Mouse (Mus musculus): ENCODE results near the gene Mta1. TPM values are rescaled to one million over a fixed set of nuclear protein-coding genes. Genes with fewer than 3 reads are reported as not detected.

Mta1 gene
- polyA plus RNA-seq, 1 experiment from 2014 or later: 4.9 TPM

DNA sequence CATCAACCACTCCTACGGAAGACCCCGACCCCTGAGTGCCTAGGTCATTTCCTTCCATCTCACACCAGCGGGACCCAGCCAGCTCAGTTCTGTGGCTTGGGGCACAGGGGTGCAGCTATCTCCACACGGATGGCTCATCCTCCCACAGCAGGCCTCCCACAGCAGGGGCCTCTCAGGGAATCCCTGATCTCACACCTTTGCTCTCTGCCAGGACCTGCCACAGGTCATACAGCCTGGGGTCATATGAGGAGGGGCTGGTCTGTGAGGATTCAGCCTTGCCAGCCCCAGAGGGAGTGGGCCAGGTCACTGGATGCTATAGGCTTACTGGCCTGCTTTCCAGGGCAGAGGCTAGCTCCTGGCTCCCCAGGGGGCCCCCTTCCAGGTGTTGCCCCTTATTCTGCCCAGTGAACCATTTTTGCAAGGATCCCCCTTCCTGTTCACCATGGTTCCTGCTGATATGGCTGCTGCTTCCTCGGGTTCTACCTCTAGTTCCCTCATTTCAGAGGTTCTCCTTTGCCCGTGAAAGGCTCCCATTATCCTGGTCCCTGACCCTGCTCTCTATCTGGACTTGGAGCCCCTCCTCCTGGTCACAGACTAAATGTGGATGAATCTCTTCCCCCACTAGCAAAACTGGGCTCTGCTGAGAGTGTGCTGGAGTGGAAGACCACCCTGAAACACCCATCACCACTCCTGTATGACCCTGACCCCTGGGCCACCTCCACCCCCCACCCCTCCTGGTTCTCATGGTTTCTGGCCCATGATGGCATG lies 1.6 kb downstream of the Mta1 start:
- peak overlapping the region; percentile 80; the same call in 1 of the 2 replicates for H3K4me3 ChIP-seq (ENCODE audit: low read depth, low read length)
- 26% methylated on average over 6 of the region's 6 CpGs for WGBS

GRCm38 (mm10) chr12:113100448-113101076 lies 2.5 kb downstream of the Mta1 start:
- no peak overlapping the region for H3K4me3 ChIP-seq (ENCODE audit: low read depth, low read length)
- ATAC-seq (ENCODE audit: low FRiP score, low TSS enrichment) (no peak), DNase-seq (ENCODE audit: low spot score) (no peak)
- H3K4me2 ChIP-seq (replicated peaks; ENCODE audit: low read depth): no peak overlapping the region
- H3K9ac ChIP-seq (ENCODE audit: low read length): no peak overlapping the region
- H3K27me3 ChIP-seq (ENCODE audit: control insufficient read depth, insufficient read depth, low read length): no peaks in the 10 kb centered on the region
- H3K36me3 ChIP-seq (ENCODE audit: control insufficient read depth, insufficient read depth, low read length): no peaks in the 10 kb centered on the region
- H3K9me3 ChIP-seq (ENCODE audit: control insufficient read depth, low read length): no peaks in the 10 kb centered on the region
- 63% methylated on average over 5 of the region's 5 CpGs for WGBS
- no peaks in the 10 kb centered on the region; the same call in 1 of the 2 replicates for H3K4me1 ChIP-seq (replicated peaks; ENCODE audit: control insufficient read depth, insufficient read depth)
- TF ChIP-seq EP300 (optimal IDR thresholded peaks at IDR 0.05): no peak
- TF ChIP-seq CTCF (IDR thresholded peaks at IDR 0.05; ENCODE audit: low read depth): no peak
- H3K27ac ChIP-seq (replicated peaks): no peak overlapping the region

More for the DNA sequence above, 1.6 kb downstream of the Mta1 start:
- Histone ChIP-seq H3K27me3 (ENCODE audit: control insufficient read depth, insufficient read depth, low read length) (no peaks in the 10 kb centered on the region), H3K27ac (replicated peaks) (no peak overlapping the region), H3K36me3 (ENCODE audit: control insufficient read depth, insufficient read depth, low read length) (no peaks in the 10 kb centered on the region), H3K4me2 (replicated peaks; ENCODE audit: low read depth) (peak overlapping the region; percentile 98), H3K9me3 (ENCODE audit: control insufficient read depth, low read length) (no peaks in the 10 kb centered on the region), H3K4me1 (replicated peaks; ENCODE audit: control insufficient read depth, insufficient read depth) (no peaks in the 10 kb centered on the region; the same call in 1 of the 2 replicates), H3K9ac (ENCODE audit: low read length) (peak overlapping the region; percentile 94)
- no peak for ATAC-seq (ENCODE audit: low FRiP score, low TSS enrichment)
- DNase-seq (ENCODE audit: low spot score): no peak
- TF ChIP-seq CTCF (IDR thresholded peaks at IDR 0.05; ENCODE audit: low read depth) (no peak), EP300 (optimal IDR thresholded peaks at IDR 0.05) (no peak)

GRCm38 (mm10) chr12:113101251-113101960 lies 3.3 kb downstream of the Mta1 start:
- no peak for ATAC-seq (ENCODE audit: low FRiP score, low TSS enrichment)
- H3K9me3 ChIP-seq (ENCODE audit: control insufficient read depth, low read length): no peaks in the 10 kb centered on the region

GRCm38 (mm10) chr12:113102461-113102860 lies 4.4 kb downstream of the Mta1 start:
- Histone ChIP-seq H3K4me1 (replicated peaks; ENCODE audit: control insufficient read depth, insufficient read depth) (no peaks in the 10 kb centered on the region; the same call in 1 of the 2 replicates), H3K4me3 (ENCODE audit: low read depth, low read length) (no peak overlapping the region), H3K9ac (ENCODE audit: low read length) (no peak overlapping the region), H3K4me2 (replicated peaks; ENCODE audit: low read depth) (no peak overlapping the region), H3K27ac (replicated peaks) (no peak overlapping the region), H3K36me3 (ENCODE audit: control insufficient read depth, insufficient read depth, low read length) (no peaks in the 10 kb centered on the region), H3K27me3 (ENCODE audit: control insufficient read depth, insufficient read depth, low read length) (no peaks in the 10 kb centered on the region), H3K9me3 (ENCODE audit: control insufficient read depth, low read length) (no peaks in the 10 kb centered on the region)
- TF ChIP-seq CTCF (IDR thresholded peaks at IDR 0.05; ENCODE audit: low read depth) (peak; percentile 79), EP300 (optimal IDR thresholded peaks at IDR 0.05) (no peak)
- peak; percentile 63 for DNase-seq (ENCODE audit: low spot score)
- ATAC-seq (ENCODE audit: low FRiP score, low TSS enrichment): 0 out of 2 replicates have a peak, but pooled peaks have one; percentile 46
- 52% methylated on average over 6 of the region's 6 CpGs for WGBS

More at GRCm38 (mm10) chr12:113101251-113101960, 3.3 kb downstream of the Mta1 start:
- Histone ChIP-seq H3K27ac (replicated peaks) (no peak overlapping the region), H3K36me3 (ENCODE audit: control insufficient read depth, insufficient read depth, low read length) (no peaks in the 10 kb centered on the region), H3K4me2 (replicated peaks; ENCODE audit: low read depth) (no peak overlapping the region), H3K4me3 (ENCODE audit: low read depth, low read length) (no peak overlapping the region), H3K27me3 (ENCODE audit: control insufficient read depth, insufficient read depth, low read length) (no peaks in the 10 kb centered on the region), H3K4me1 (replicated peaks; ENCODE audit: control insufficient read depth, insufficient read depth) (no peaks in the 10 kb centered on the region; the same call in 1 of the 2 replicates), H3K9ac (ENCODE audit: low read length) (no peak overlapping the region)
- no peak for DNase-seq (ENCODE audit: low spot score)
- WGBS: 57% methylated on average over 9 of the region's 9 CpGs
- no peak for TF ChIP-seq CTCF (IDR thresholded peaks at IDR 0.05; ENCODE audit: low read depth)

DNA sequence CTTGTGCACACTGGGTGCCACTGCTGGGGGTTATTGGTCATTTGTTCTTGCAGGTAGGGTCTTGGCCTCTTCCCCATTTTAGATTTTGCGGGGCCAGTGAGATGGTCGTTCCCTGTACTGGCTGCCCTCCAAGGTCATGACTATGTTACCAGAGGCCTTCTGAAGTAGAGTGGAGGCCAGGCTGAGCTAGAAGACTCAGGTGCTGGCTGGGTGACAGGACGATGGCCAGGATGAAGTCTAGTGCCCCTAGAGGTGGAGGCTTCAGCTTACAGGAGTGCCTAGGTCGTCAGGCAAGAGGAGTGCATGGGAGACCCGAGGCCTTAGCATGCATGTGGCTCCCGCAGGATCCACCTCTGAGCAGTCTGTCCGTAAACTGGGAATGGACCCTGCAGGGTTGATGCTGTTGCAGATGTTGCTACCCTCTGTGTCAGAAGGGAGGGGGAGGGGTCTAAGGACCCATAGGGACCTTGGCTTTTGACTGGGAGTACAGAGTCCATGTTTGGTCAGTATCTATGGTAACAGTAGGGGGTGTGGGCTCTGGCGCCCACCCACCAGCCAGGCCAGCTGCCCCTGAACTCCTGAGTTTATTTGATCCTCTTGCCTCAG lies 5.9 kb downstream of the Mta1 start:
- ATAC-seq (ENCODE audit: low FRiP score, low TSS enrichment) (peak; percentile 36; the same call in 1 of the 2 replicates), DNase-seq (ENCODE audit: low spot score) (peak; percentile 46)
- whole genome bisulfite sequencing: 73% methylated on average over 8 of the region's 8 CpGs
- Histone ChIP-seq H3K27ac (replicated peaks) (no peak overlapping the region), H3K4me3 (ENCODE audit: low read depth, low read length) (no peak overlapping the region), H3K9ac (ENCODE audit: low read length) (no peak overlapping the region), H3K9me3 (ENCODE audit: control insufficient read depth, low read length) (no peaks in the 10 kb centered on the region), H3K36me3 (ENCODE audit: control insufficient read depth, insufficient read depth, low read length) (no peaks in the 10 kb centered on the region), H3K4me1 (replicated peaks; ENCODE audit: control insufficient read depth, insufficient read depth) (no peaks in the 10 kb centered on the region; the same call in 1 of the 2 replicates), H3K4me2 (replicated peaks; ENCODE audit: low read depth) (no peak overlapping the region), H3K27me3 (ENCODE audit: control insufficient read depth, insufficient read depth, low read length) (no peaks in the 10 kb centered on the region)
- TF ChIP-seq CTCF (IDR thresholded peaks at IDR 0.05; ENCODE audit: low read depth) (peak; percentile 64), EP300 (optimal IDR thresholded peaks at IDR 0.05) (no peak)

All from stomach, postnatal 0 days (tissue).